Mouse (Mus musculus) stomach, embryonic 16.5 days (tissue): ENCODE measurements around the gene Igfbp2. TPM values are rescaled to one million over a fixed set of nuclear protein-coding genes. Genes with fewer than 3 reads are reported as not detected.
A peak's percentile ranks its signal among the peaks of the same experiment; 100 is the strongest.

Source experiments
- ATAC-seq: fragments of 200-750 bp; cut with Nextera tagmentation; 2 replicates; pipeline ENCODE4 v1.8.0; 2017; ENCODE audit warnings: moderate number of reproducible peaks, moderate TSS enrichment; ENCODE audit not compliant: insufficient read depth, low FRiP score
- H3K27ac ChIP-seq: fragments of 300-500 bp; sonication (generic); 2 replicates; pipeline ENCODE4 v1.5.1; 2014; ENCODE audit warnings: low read length
- H3K27me3 ChIP-seq: fragments of 300-500 bp; sonication (generic); 2 replicates; pipeline ENCODE4 v1.6.1; 2014; ENCODE audit warnings: low read length, control low read depth, mixed read lengths; ENCODE audit not compliant: control insufficient read depth, insufficient read depth
- H3K36me3 ChIP-seq: fragments of 300-500 bp; sonication (generic); 2 replicates; pipeline ENCODE4 v1.6.1; 2014; ENCODE audit warnings: low read length; ENCODE audit not compliant: control insufficient read depth, insufficient read depth
- H3K4me1 ChIP-seq: fragments of 300-500 bp; sonication (generic); 2 replicates; pipeline ENCODE4 v1.6.1; 2014; ENCODE audit warnings: low read length, control low read depth, mixed read lengths; ENCODE audit not compliant: control insufficient read depth, insufficient read depth
- H3K4me2 ChIP-seq: fragments of 300-500 bp; sonication (generic); 2 replicates; pipeline ENCODE4 v1.6.1; 2014; ENCODE audit warnings: low read depth, low read length, mixed read lengths
- H3K4me3 ChIP-seq: fragments of 300-500 bp; sonication (generic); replicated peaks from 2 replicates; pipeline ENCODE4 v1.5.1; 2014; ENCODE audit warnings: mild to moderate bottlenecking, low read length
- H3K9ac ChIP-seq: fragments of 300-500 bp; sonication (generic); 2 replicates; pipeline ENCODE4 v1.6.1; 2014; ENCODE audit warnings: low read length
- H3K9me3 ChIP-seq: fragments of 300-500 bp; sonication (generic); replicated peaks from 2 replicates; pipeline ENCODE4 v1.6.1; 2016; ENCODE audit warnings: low read length, control low read depth; ENCODE audit not compliant: control insufficient read depth
- WGBS: fragments of 180-500 bp; shearing (Covaris S2); extraction: QIAGEN DNeasy Blood & Tissue Kit; methylation state at CpG from one replicate; pipeline ENCODE4 v1.1.7; 2014; 5-methylcytosine and 5-hydroxymethylcytosine counted together
- polyA plus RNA-seq: library from polyadenylated mRNA; unstranded; fragments of >200 nt; fragmentation: Nextera tagmentation; extraction: Ambion mirVana; gene quantifications from 2 replicates; pipeline ENCODE4 v1.2.1, GENCODE M21; 2015

Igfbp2 gene
- polyA plus RNA-seq, 1 experiment from 2014 or later: 375 TPM

GRCm38 (mm10) chr1:72839791-72840190 is 15.5 kb downstream of the Igfbp2 start:
- Histone ChIP-seq H3K36me3 (no peaks in the 10 kb centered on the region), H3K4me3 (no peak overlapping the region), H3K4me2 (no peak overlapping the region), H3K4me1 (0 out of 2 replicates have a peak, but pooled peaks cover 5% of the 10 kb centered on the region), H3K9ac (no peak overlapping the region), H3K27ac (no peak overlapping the region), H3K27me3 (no peaks in the 10 kb centered on the region), H3K9me3 (no peaks in the 10 kb centered on the region)
- 85% methylated on average over 7 of the region's 7 CpGs for WGBS
- no peak for ATAC-seq

GRCm38 (mm10) chr1:72842666-72843459 is 18.6 kb downstream of the Igfbp2 start:
- peak; percentile 68; the same call in 1 of the 2 replicates for ATAC-seq

GRCm38 (mm10) chr1:72844675-72845074 is 20.4 kb downstream of the Igfbp2 start:
- H3K27me3 ChIP-seq: no peaks in the 10 kb centered on the region
- 86% methylated on average over 6 of the region's 6 CpGs for WGBS
- H3K9me3 ChIP-seq: no peaks in the 10 kb centered on the region
- H3K36me3 ChIP-seq: no peaks in the 10 kb centered on the region
- H3K9ac ChIP-seq: no peak overlapping the region
- no peak overlapping the region for H3K4me3 ChIP-seq
- H3K27ac ChIP-seq: no peak overlapping the region
- no peak for ATAC-seq
- 0 out of 2 replicates have a peak, but pooled peaks cover 5% of the 10 kb centered on the region for H3K4me1 ChIP-seq
- H3K4me2 ChIP-seq: no peak overlapping the region

More at GRCm38 (mm10) chr1:72842666-72843459, 18.6 kb downstream of the Igfbp2 start:
- Histone ChIP-seq H3K36me3 (no peaks in the 10 kb centered on the region), H3K4me1 (0 out of 2 replicates have a peak, but pooled peaks cover 5% of the 10 kb centered on the region), H3K4me2 (no peak overlapping the region), H3K9me3 (no peaks in the 10 kb centered on the region), H3K27me3 (no peaks in the 10 kb centered on the region), H3K9ac (no peak overlapping the region), H3K4me3 (no peak overlapping the region), H3K27ac (no peak overlapping the region)
- 69% methylated on average over 18 of the region's 18 CpGs for WGBS

GRCm38 (mm10) chr1:72847849-72848380 is 23.6 kb downstream of the Igfbp2 start:
- H3K36me3 ChIP-seq: no peaks in the 10 kb centered on the region
- no peak overlapping the region for H3K9ac ChIP-seq
- no peak overlapping the region for H3K27ac ChIP-seq
- no peak overlapping the region for H3K4me2 ChIP-seq
- 80% methylated on average over 4 of the region's 4 CpGs for WGBS
- no peaks in the 10 kb centered on the region for H3K27me3 ChIP-seq
- ATAC-seq: no peak
- H3K9me3 ChIP-seq: no peaks in the 10 kb centered on the region
- H3K4me1 ChIP-seq: 0 out of 2 replicates have a peak, but pooled peaks cover 5% of the 10 kb centered on the region
- H3K4me3 ChIP-seq: no peak overlapping the region

- H3K27ac ChIP-seq: no peak overlapping the region
- no peak overlapping the region for H3K4me2 ChIP-seq
- no peak overlapping the region for H3K4me3 ChIP-seq
- no peak for ATAC-seq
- H3K27me3 ChIP-seq: no peaks in the 10 kb centered on the region
- 86% methylated on average over 8 of the region's 8 CpGs for WGBS
- no peaks in the 10 kb centered on the region for H3K36me3 ChIP-seq
- no peaks in the 10 kb centered on the region; the same call in 1 of the 2 replicates for H3K4me1 ChIP-seq
- H3K9me3 ChIP-seq: no peaks in the 10 kb centered on the region
- H3K9ac ChIP-seq: no peak overlapping the region
Observed at GRCm38 (mm10) chr1:72849037-72849436, 24.7 kb downstream of the Igfbp2 start.

- Histone ChIP-seq H3K4me3 (no peak overlapping the region), H3K36me3 (no peaks in the 10 kb centered on the region), H3K27me3 (no peaks in the 10 kb centered on the region), H3K9me3 (no peaks in the 10 kb centered on the region), H3K4me2 (no peak overlapping the region), H3K4me1 (peaks cover 4% of the 10 kb centered on the region; the same call in 1 of the 2 replicates), H3K9ac (no peak overlapping the region), H3K27ac (no peak overlapping the region)
- ATAC-seq: no peak
- WGBS: 78% methylated on average over 1 of the region's 1 CpGs
Observed at GRCm38 (mm10) chr1:72853759-72854158, 29.5 kb downstream of the Igfbp2 start.

GRCm38 (mm10) chr1:72854337-72855237 is 30.3 kb downstream of the Igfbp2 start:
- peaks cover 4% of the 10 kb centered on the region; the same call in 1 of the 2 replicates for H3K4me1 ChIP-seq
- no peaks in the 10 kb centered on the region for H3K9me3 ChIP-seq
- no peak overlapping the region for H3K4me2 ChIP-seq
- WGBS: 38% methylated on average over 10 of the region's 10 CpGs
- no peak; the same call in 1 of the 2 replicates for ATAC-seq
- H3K4me3 ChIP-seq: no peak overlapping the region
- H3K27me3 ChIP-seq: no peaks in the 10 kb centered on the region
- no peak overlapping the region for H3K27ac ChIP-seq
- peak overlapping the region; percentile 44; the same call in 1 of the 2 replicates for H3K9ac ChIP-seq
- H3K36me3 ChIP-seq: peaks cover 7% of the 10 kb centered on the region; the same call in 1 of the 2 replicates

GRCm38 (mm10) chr1:72855729-72856128 is 31.4 kb downstream of the Igfbp2 start:
- H3K9me3 ChIP-seq: no peaks in the 10 kb centered on the region
- no peak overlapping the region for H3K9ac ChIP-seq
- H3K4me2 ChIP-seq: no peak overlapping the region
- no peak overlapping the region for H3K4me3 ChIP-seq
- ATAC-seq: no peak
- 79% methylated on average over 10 of the region's 10 CpGs for WGBS
- H3K36me3 ChIP-seq: peaks cover 15% of the 10 kb centered on the region; the same call in 1 of the 2 replicates
- H3K27ac ChIP-seq: no peak overlapping the region
- H3K4me1 ChIP-seq: peaks cover 4% of the 10 kb centered on the region; the same call in 1 of the 2 replicates
- no peaks in the 10 kb centered on the region for H3K27me3 ChIP-seq
